Mouse (Mus musculus): ENCODE results near the gene Gm7247.
"Not testable (repeated sequence)": the region's sequence is repeated elsewhere in the genome, so short reads cannot be mapped to it uniquely, and the experiment has no call there.

Gene Gm7247

GRCm38 (mm10) chr14:51361456-51361855 is at the start of gene Gm7247:
Gene Gm7247, plus strand, starts transcription at chr14:51361756.
- no peak for DNase-seq

DNA sequence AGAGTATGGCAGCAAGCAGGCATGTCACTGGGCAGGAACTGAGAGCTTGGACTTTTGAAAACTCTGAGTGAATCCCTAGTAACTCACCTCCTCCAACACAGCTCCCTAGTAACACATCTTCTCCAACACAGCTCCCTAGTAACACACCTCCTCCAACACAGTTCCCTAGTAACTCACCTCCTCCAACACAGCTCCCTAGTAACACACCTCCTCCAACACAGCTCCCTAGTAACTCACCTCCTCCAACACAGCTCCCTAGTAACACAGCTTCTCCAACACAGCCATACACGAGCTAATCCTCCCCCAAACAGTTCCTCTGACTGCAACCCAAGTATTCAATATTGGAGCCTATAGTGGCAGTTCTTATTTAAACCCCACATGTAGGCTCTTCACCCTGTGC is 37.6 kb upstream of the Gm7247 start:
- DNase-seq: no peak

GRCm38 (mm10) chr14:51346027-51346426 is 15.5 kb upstream of the Gm7247 start:
- DNase-seq: no peak

DNA sequence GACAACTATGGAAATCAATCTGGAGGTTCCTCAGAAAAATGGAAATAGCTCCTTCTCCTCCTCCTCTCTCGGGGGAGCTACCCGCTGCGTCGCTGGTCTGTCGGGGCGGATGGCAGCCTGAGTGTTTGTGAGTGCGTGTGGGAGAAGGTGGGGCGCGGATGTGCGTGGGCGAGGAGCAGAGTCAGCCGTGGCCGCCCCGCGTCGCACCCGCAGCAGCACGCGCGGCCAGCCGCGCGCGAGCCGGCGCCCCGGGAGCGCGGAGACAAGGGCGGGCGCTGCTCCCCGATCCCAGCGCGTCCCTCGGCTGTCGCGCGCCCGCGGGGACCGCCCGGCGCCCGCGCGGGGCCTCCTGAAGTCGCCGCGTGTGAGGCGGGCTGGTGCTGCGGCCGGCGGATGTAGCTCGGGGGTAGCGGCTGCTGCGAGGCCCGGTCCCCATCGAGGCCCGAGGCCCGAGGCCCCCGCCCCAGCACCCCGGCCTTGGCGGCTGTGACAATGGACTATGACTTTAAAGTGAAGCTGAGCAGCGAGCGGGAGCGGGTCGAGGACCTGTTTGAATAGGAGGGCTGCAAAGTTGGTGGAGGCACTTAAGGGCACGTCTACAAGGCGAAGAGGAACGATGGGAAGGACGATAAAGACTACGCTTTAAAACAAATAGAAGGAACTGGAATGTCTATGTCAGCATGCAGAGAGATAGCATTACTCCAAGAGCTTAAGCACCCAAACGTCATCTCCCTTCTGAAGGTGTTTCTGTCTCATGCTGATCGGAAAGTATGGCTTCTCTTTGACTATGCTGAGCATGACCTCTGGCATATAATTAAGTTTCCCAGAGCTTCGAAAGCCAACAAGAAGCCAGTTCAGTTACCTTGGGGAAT is 3.2 kb upstream of the Gm7247 start:
- no peak for DNase-seq

- DNase-seq: no peak
Measured at GRCm38 (mm10) chr14:51382805-51383204, 21.2 kb downstream of the Gm7247 start.

DNA sequence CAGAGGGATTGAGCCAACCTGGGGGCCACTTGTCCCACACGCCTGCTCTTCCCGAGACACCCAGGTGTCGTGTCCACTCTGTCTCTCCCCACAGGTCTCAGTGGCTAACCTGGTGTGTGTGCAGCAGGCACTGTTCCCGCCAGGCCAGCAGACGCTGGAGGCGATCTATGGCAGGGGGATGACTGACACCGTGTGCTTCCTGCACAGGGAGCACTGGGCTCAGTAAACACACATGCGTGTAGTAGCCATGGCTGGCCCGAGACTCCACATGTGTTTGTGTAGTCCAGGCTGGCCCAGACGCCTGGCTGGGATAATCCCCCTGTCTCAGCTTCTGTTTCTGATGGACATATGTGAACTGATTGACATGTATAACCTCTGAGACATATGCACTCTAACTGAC is 22.8 kb downstream of the Gm7247 start:
- no peak for DNase-seq

- no peak for DNase-seq
Measured at GRCm38 (mm10) chr14:51385741-51386140, 24.2 kb downstream of the Gm7247 start.

DNA sequence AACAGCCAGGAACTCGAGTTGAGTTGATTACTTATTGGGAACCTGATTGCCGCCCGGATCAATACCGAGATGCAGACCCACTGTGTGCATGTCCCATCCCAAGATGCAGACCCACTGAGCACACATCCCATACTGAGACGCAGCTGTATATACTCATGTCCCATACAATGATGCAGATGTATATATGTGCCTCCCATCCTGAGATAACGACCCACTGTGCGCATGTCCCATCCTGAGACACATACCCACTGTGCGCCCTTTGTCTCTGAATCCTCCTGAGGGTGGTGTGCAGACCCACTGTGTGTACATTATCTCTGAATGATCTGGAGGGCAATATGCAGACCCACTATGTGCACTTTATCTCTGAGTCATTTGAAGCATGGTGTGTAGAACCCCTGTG is 26.2 kb downstream of the Gm7247 start:
- DNase-seq: no peak

DNA sequence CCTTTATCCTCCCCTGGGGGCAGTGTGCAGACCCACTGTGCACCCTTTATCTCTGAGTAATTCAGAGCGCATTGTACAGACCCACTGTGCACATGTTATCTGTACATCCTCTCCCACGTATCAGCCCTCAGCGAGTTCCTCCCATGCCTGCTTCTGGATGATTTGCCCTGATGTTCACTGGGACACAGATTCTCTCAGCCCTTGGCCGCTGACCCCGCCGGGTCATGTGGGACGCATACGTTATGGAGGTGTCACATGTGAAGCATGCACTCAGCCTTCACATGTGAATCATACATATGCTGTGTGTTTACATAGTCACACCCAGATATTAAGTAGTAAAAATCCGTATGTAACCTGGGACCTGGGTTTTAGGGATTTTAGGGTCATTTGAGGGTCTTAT is 26.7 kb downstream of the Gm7247 start:
- no peak for DNase-seq

DNA sequence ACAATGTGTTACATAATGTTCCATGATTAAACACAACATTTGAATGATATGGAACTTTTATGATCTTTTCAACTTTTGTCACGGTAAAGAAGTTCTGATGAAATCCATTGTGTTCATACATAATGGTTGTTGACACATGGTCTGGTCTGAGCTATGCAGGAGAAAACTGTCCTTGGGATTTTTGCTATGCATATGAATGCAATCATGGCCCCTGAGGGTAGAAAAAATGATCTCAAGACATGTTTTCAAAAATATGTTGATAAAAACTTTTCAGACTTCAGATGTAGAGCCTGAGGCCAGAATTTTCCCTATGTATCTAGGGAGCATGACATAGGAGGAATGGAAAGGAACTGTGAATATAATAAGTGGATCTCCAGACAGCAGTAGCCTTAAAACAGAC is 49.0 kb downstream of the Gm7247 start, which contains the start of gene Vmn2r88:
Vmn2r88 (plus strand) TSS at position 301 of the 400 bp plus-strand sequence.
- no peak for DNase-seq

DNA sequence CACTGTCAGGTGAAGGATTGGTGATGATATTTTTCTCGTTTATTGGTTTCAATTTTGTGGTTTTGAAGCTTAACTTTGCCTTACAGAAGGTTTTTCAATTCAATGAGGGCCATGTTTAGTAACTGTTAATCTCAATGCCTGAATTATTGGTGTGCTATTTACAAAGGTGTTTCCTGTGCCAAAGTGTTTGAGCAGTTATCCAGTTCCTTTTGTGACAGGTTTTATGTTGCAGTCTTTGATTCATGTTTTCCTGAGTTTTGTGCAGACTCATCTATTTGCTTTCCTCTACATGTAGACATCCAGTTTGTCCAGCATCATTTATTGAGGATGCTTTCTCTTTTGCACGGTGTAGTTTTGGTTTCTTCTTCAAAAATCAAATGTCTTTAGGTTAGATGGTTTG is 62.3 kb downstream of the Gm7247 start:
- DNase-seq: no peak

DNA sequence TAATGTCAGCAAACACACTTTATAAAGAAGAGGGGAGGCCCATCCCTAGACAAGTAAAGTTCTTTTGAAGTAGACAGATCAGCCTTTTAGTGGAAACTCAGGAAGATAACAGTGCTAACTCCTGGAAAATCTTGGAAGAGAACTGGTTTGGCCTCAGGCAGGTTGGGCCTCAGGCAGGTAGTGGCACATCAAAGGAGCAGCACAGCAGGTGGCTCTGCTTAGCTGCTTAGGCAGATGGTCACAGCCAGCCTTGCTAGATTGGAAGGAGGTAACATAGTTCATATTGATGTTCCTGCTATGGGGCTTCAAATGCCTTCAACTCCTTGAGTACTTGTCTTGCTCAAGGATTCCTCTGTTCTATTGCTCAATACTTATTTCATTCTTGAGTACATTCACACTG is 68.6 kb downstream of the Gm7247 start:
- DNase-seq: not testable (repeated sequence)

DNA sequence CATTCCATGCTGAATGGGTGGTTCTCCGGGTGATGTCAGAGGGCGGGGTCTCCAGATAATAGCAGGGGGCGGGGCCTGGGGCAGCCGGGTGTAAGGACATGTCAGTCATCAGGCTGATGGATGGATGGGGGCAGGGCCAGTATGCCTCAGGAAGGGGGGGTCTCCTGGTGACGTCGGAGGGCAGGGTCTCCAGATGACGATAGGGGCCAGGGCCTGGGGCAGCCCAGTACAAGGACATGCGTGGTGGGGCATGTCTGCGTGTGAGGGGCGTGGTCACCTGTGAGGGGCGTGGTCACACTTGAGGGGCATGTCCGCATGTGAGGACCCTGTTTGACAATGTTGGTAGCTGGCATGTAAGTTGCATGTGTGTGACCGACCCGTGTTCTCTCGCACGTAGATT is 73.0 kb downstream of the Gm7247 start:
- no peak for DNase-seq

- DNase-seq: no peak
Measured at GRCm38 (mm10) chr14:51435020-51435419, 73.5 kb downstream of the Gm7247 start.

GRCm38 (mm10) chr14:51438955-51439354 is 77.4 kb downstream of the Gm7247 start:
- DNase-seq: no peak

GRCm38 (mm10) chr14:51451557-51451956 is 90.0 kb downstream of the Gm7247 start, which contains the start of gene Vmn2r89:
Gene Vmn2r89, plus strand, starts transcription at chr14:51451857.
- not testable (repeated sequence) for DNase-seq

- not testable (repeated sequence) for DNase-seq
Measured at GRCm38 (mm10) chr14:51480278-51480677, 118.7 kb downstream of the Gm7247 start.

GRCm38 (mm10) chr14:51481332-51482015 is 119.9 kb downstream of the Gm7247 start:
- DNase-seq: not testable (repeated sequence)

GRCm38 (mm10) chr14:51482051-51482715 is 120.6 kb downstream of the Gm7247 start:
- no peak for DNase-seq

- DNase-seq: not testable (repeated sequence)
Measured at GRCm38 (mm10) chr14:51482971-51483381, 121.4 kb downstream of the Gm7247 start.

- no peak for DNase-seq
Measured at GRCm38 (mm10) chr14:51483671-51484070, 122.1 kb downstream of the Gm7247 start.

DNA sequence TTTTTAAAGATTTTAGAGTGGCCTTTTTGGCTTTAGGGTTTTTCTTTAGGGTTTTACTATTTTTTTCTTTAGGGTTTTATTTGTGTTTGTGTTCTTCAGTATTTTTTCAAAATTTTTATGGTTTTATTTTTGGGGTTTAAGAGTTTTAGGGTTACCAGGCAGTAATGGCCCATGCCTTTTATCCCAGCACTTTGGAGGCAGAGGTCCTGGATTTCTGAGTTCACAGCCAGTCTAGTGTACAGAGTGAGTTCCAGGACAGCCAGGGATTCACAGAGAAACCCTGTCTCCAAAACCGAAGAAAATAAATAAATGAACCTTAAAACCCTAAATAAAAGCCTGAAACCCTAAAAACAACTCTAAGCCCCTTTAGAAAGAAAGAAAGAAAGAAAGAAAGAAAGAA is 124.6 kb downstream of the Gm7247 start:
- DNase-seq: no peak

DNA sequence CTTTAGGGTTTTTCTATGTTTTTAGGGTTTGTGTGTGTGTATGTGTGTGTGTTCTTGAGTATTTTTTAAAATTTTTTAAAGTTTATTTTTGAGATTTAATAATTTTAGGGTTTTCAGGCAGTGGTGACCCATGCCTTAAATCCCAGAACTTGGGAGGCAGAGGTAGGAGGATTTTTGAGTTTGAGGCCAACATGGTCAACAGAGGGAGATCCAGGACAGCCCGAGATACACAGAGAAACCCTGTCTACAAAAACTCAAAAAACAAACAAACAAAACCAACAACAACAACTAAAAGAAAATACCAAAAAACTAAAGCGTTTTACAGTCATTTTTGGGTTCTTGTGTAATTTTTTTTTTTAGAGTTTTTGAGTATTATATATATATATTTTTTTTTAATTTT is 134.2 kb downstream of the Gm7247 start:
- no peak for DNase-seq

All from thymus, postnatal 25 days (tissue).